Mouse (Mus musculus): ENCODE data around the gene Wfdc6b. TPM values are rescaled to one million over a fixed set of nuclear protein-coding genes. Genes with fewer than 3 reads are reported as not detected.
"Not testable (repeated sequence)": the region's sequence is repeated elsewhere in the genome, so short reads cannot be mapped to it uniquely, and the experiment has no call there.

Wfdc6b gene
- not detected in 2 replicates for polyA plus RNA-seq (2016; fragmentation: Nextera tagmentation; extraction: Ambion mirVana)

GRCm38 (mm10) chr2:164613471-164613870, at the start of gene Wfdc6b, which contains the start of gene Wfdc8:
Gene Wfdc6b, plus strand, starts transcription at chr2:164613522.
Gene Wfdc8, minus strand, starts transcription at chr2:164613626.
- not testable (repeated sequence) for H3K4me3 ChIP-seq; H3K9ac ChIP-seq; H3K4me2 ChIP-seq (replicated peaks); H3K36me3 ChIP-seq; H3K9me3 ChIP-seq (replicated peaks); H3K27me3 ChIP-seq; H3K27ac ChIP-seq; H3K4me1 ChIP-seq; ATAC-seq (ENCODE audit: low FRiP score)
- WGBS: 69% methylated on average over 8 of the region's 8 CpGs

GRCm38 (mm10) chr2:164564346-164564745, 49.0 kb upstream of the Wfdc6b start:
- Histone ChIP-seq H3K9ac (no peak overlapping the region), H3K27ac (no peak overlapping the region), H3K4me1 (peaks cover 16% of the 10 kb centered on the region), H3K4me3 (no peak overlapping the region), H3K36me3 (0 out of 2 replicates have a peak, but pooled peaks cover 2% of the 10 kb centered on the region), H3K4me2 (replicated peaks) (no peak overlapping the region), H3K27me3 (peaks cover 15% of the 10 kb centered on the region), H3K9me3 (replicated peaks) (no peaks in the 10 kb centered on the region)
- WGBS: 81% methylated on average over 5 of the region's 5 CpGs
- ATAC-seq (ENCODE audit: low FRiP score): no peak

- no peak overlapping the region for H3K4me2 ChIP-seq (replicated peaks)
- 83% methylated on average over 2 of the region's 2 CpGs for WGBS
- H3K9me3 ChIP-seq (replicated peaks): no peaks in the 10 kb centered on the region
- H3K4me3 ChIP-seq: no peak overlapping the region
- H3K4me1 ChIP-seq: peaks cover 16% of the 10 kb centered on the region
- ATAC-seq (ENCODE audit: low FRiP score): no peak
- no peak overlapping the region for H3K9ac ChIP-seq
- no peak overlapping the region for H3K27ac ChIP-seq
- H3K36me3 ChIP-seq: 0 out of 2 replicates have a peak, but pooled peaks cover 2% of the 10 kb centered on the region
- peaks cover 19% of the 10 kb centered on the region for H3K27me3 ChIP-seq
These were observed 46.3 kb upstream of the Wfdc6b start for GRCm38 (mm10) chr2:164566997-164567396.

GRCm38 (mm10) chr2:164567460-164567859, 45.9 kb upstream of the Wfdc6b start:
- H3K9me3 ChIP-seq (replicated peaks): no peaks in the 10 kb centered on the region
- no peak overlapping the region for H3K27ac ChIP-seq
- H3K4me2 ChIP-seq (replicated peaks): no peak overlapping the region
- H3K9ac ChIP-seq: no peak overlapping the region
- H3K27me3 ChIP-seq: peaks cover 16% of the 10 kb centered on the region
- 88% methylated on average over 5 of the region's 5 CpGs for WGBS
- H3K4me1 ChIP-seq: peaks cover 13% of the 10 kb centered on the region
- 0 out of 2 replicates have a peak, but pooled peaks cover 2% of the 10 kb centered on the region for H3K36me3 ChIP-seq
- ATAC-seq (ENCODE audit: low FRiP score): no peak
- no peak overlapping the region for H3K4me3 ChIP-seq

GRCm38 (mm10) chr2:164573359-164573758, 40.0 kb upstream of the Wfdc6b start, which contains the start of gene Spint3:
Gene Spint3, minus strand, starts transcription at chr2:164573459.
- not testable (repeated sequence) for H3K4me3 ChIP-seq; H3K27ac ChIP-seq; H3K9me3 ChIP-seq (replicated peaks); H3K4me1 ChIP-seq; ATAC-seq (ENCODE audit: low FRiP score); H3K36me3 ChIP-seq; H3K27me3 ChIP-seq; H3K9ac ChIP-seq; H3K4me2 ChIP-seq (replicated peaks)
- 84% methylated on average over 6 of the region's 6 CpGs for WGBS

GRCm38 (mm10) chr2:164585025-164585725, 28.1 kb upstream of the Wfdc6b start, which contains the start of gene Wfdc6a:
Gene Wfdc6a, minus strand, starts transcription at chr2:164585447.
- H3K4me3 ChIP-seq; H3K27ac ChIP-seq; H3K9ac ChIP-seq; H3K4me2 ChIP-seq (replicated peaks); H3K4me1 ChIP-seq; ATAC-seq (ENCODE audit: low FRiP score); H3K9me3 ChIP-seq (replicated peaks); H3K27me3 ChIP-seq; H3K36me3 ChIP-seq: not testable (repeated sequence)
- WGBS: 72% methylated on average over 13 of the region's 13 CpGs

- Histone ChIP-seq H3K36me3 (no peaks in the 10 kb centered on the region), H3K27me3 (no peaks in the 10 kb centered on the region), H3K9me3 (replicated peaks) (no peaks in the 10 kb centered on the region), H3K4me2 (replicated peaks) (no peak overlapping the region), H3K4me3 (no peak overlapping the region), H3K4me1 (no peaks in the 10 kb centered on the region), H3K9ac (no peak overlapping the region), H3K27ac (no peak overlapping the region)
- ATAC-seq (ENCODE audit: low FRiP score): no peak
- WGBS: 11% methylated on average over 4 of the region's 4 CpGs
These were observed 21.3 kb upstream of the Wfdc6b start for GRCm38 (mm10) chr2:164592014-164592413.

GRCm38 (mm10) chr2:164593494-164593893, 19.8 kb upstream of the Wfdc6b start, which contains the start of gene Eppin:
Gene Eppin, minus strand, starts transcription at chr2:164593594.
- Histone ChIP-seq H3K4me2 (replicated peaks) (no peak within 1 kb of the TSS), H3K4me1 (no peaks in the 10 kb centered on the region), H3K4me3 (no peak within 1 kb of the TSS), H3K9me3 (replicated peaks) (no peaks in the 10 kb centered on the region), H3K27ac (no peak within 1 kb of the TSS), H3K27me3 (no peaks in the 10 kb centered on the region), H3K36me3 (no peaks in the 10 kb centered on the region), H3K9ac (no peak within 1 kb of the TSS)
- WGBS: 85% methylated on average over 4 of the region's 4 CpGs
- no peak for ATAC-seq (ENCODE audit: low FRiP score)

- no peaks in the 10 kb centered on the region for H3K9me3 ChIP-seq (replicated peaks)
- H3K36me3 ChIP-seq: no peaks in the 10 kb centered on the region
- H3K4me3 ChIP-seq: no peak overlapping the region
- ATAC-seq (ENCODE audit: low FRiP score): no peak
- H3K9ac ChIP-seq: no peak overlapping the region
- no peak overlapping the region for H3K27ac ChIP-seq
- 71% methylated on average over 3 of the region's 3 CpGs for WGBS
- no peak overlapping the region for H3K4me2 ChIP-seq (replicated peaks)
- no peaks in the 10 kb centered on the region for H3K27me3 ChIP-seq
- no peaks in the 10 kb centered on the region for H3K4me1 ChIP-seq
These were observed 13.1 kb upstream of the Wfdc6b start for GRCm38 (mm10) chr2:164600179-164600578.

- H3K9me3 ChIP-seq (replicated peaks): no peaks in the 10 kb centered on the region
- no peaks in the 10 kb centered on the region for H3K36me3 ChIP-seq
- H3K4me1 ChIP-seq: no peaks in the 10 kb centered on the region
- no peak overlapping the region for H3K27ac ChIP-seq
- H3K4me2 ChIP-seq (replicated peaks): no peak overlapping the region
- no peak for ATAC-seq (ENCODE audit: low FRiP score)
- no peak overlapping the region for H3K9ac ChIP-seq
- 86% methylated on average over 3 of the region's 3 CpGs for WGBS
- peaks cover 3% of the 10 kb centered on the region; the same call in 1 of the 2 replicates for H3K27me3 ChIP-seq
- H3K4me3 ChIP-seq: no peak overlapping the region
These were observed 9.8 kb upstream of the Wfdc6b start for GRCm38 (mm10) chr2:164603482-164603881.

GRCm38 (mm10) chr2:164604411-164604810, 8.9 kb upstream of the Wfdc6b start:
- 88% methylated on average over 8 of the region's 8 CpGs for WGBS
- H3K9ac ChIP-seq: no peak overlapping the region
- no peaks in the 10 kb centered on the region for H3K4me1 ChIP-seq
- no peak overlapping the region for H3K4me3 ChIP-seq
- no peaks in the 10 kb centered on the region for H3K9me3 ChIP-seq (replicated peaks)
- H3K4me2 ChIP-seq (replicated peaks): no peak overlapping the region
- ATAC-seq (ENCODE audit: low FRiP score): no peak
- no peaks in the 10 kb centered on the region for H3K36me3 ChIP-seq
- no peak overlapping the region for H3K27ac ChIP-seq
- H3K27me3 ChIP-seq: peaks cover 3% of the 10 kb centered on the region; the same call in 1 of the 2 replicates

GRCm38 (mm10) chr2:164608781-164609180, 4.5 kb upstream of the Wfdc6b start:
- no peak overlapping the region for H3K27ac ChIP-seq
- no peak overlapping the region for H3K4me3 ChIP-seq
- no peaks in the 10 kb centered on the region for H3K36me3 ChIP-seq
- no peak overlapping the region for H3K9ac ChIP-seq
- H3K4me2 ChIP-seq (replicated peaks): no peak overlapping the region
- H3K27me3 ChIP-seq: peaks cover 3% of the 10 kb centered on the region; the same call in 1 of the 2 replicates
- H3K9me3 ChIP-seq (replicated peaks): no peaks in the 10 kb centered on the region
- WGBS: 85% methylated on average over 6 of the region's 6 CpGs
- H3K4me1 ChIP-seq: no peaks in the 10 kb centered on the region
- no peak for ATAC-seq (ENCODE audit: low FRiP score)

GRCm38 (mm10) chr2:164615386-164615785, 2.1 kb downstream of the Wfdc6b start:
- Histone ChIP-seq H3K9me3 (replicated peaks) (no peaks in the 10 kb centered on the region), H3K27me3 (no peaks in the 10 kb centered on the region), H3K36me3 (no peaks in the 10 kb centered on the region), H3K4me3 (no peak overlapping the region), H3K27ac (no peak overlapping the region), H3K4me2 (replicated peaks) (no peak overlapping the region), H3K9ac (no peak overlapping the region), H3K4me1 (no peaks in the 10 kb centered on the region)
- ATAC-seq (ENCODE audit: low FRiP score): no peak
- 96% methylated on average over 3 of the region's 3 CpGs for WGBS
